ENCODE assay signal across 14 mouse cellular contexts in the genomic region with DNA sequence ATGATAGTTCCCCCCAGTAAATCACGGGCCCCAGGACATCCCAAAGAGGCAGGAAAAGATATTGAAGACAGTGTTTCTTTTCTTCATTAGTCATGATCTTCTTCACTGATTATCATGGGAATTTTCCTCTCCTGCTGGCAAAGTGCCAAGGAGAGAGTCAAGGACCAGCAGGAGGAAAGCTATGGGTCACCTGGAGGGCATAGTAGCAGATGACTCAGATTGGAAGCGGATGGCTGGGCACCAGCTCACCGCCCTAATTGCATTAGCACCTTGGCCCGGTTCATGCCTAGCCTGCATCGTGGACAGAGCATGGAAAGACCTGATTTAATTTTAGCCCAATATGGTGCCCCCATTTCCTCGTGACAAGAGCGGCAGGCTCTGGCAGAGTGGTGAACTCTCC.
DNase-seq lines count a peak whose midpoint lies in the region; ATAC-seq lines count a peak whose summit lies in the region.
"Had no signal": no experiment of that assay in that cellular context is flagged by ENCODE, and none has a peak within 500 bp of the region (broad histone marks: within the 10 kb centered on the region; RNA-seq: fewer than 3 reads in every experiment).

No protein-coding gene starts in this region.

- no peaks in the 10 kb centered on the region for H3K27me3 ChIP-seq in kidney, embryonic 14.5 days (ENCODE audit: control insufficient read depth, insufficient read depth, low read length)
- no peaks in the 10 kb centered on the region for H3K27me3 ChIP-seq in heart, embryonic 11.5 days (ENCODE audit: control insufficient read depth, insufficient read depth, low read length)
- H3K27me3 ChIP-seq: limb, embryonic 13.5 days had no signal

- WGBS in kidney, embryonic 14.5 days: 77% methylated on average over 7 of the region's 7 CpGs
- 77% methylated on average over 7 of the region's 7 CpGs for WGBS in heart, embryonic 11.5 days (ENCODE audit: insufficient replicate concordance)

- H3K4me1 ChIP-seq in kidney, embryonic 14.5 days (ENCODE audit: control insufficient read depth, insufficient read depth, low read length): no peaks in the 10 kb centered on the region
- H3K4me1 ChIP-seq in heart, embryonic 11.5 days (ENCODE audit: control insufficient read depth, insufficient read depth, low read length): no peaks in the 10 kb centered on the region
- H3K4me1 ChIP-seq: limb, embryonic 13.5 days; neural tube, embryonic 15.5 days had no signal

- no peak for ATAC-seq in kidney, embryonic 14.5 days (ENCODE audit: low FRiP score, low TSS enrichment)
- ATAC-seq in heart, embryonic 11.5 days (replicated peaks; ENCODE audit: insufficient number of reproducible peaks, low FRiP score, low TSS enrichment): no peak
- ATAC-seq: CD4-positive, CD25-positive, alpha-beta regulatory T cell, adult 4 months; forebrain, embryonic 16.5 days; inflammation-experienced regulatory T-cells, adult 6 months; liver, postnatal 0 days had no signal

- H3K36me3 ChIP-seq in kidney, embryonic 14.5 days (ENCODE audit: control insufficient read depth, insufficient read depth, low read length): no peaks in the 10 kb centered on the region
- H3K36me3 ChIP-seq in heart, embryonic 11.5 days (ENCODE audit: control insufficient read depth, insufficient read depth, low read length): no peaks in the 10 kb centered on the region
- H3K36me3 ChIP-seq: limb, embryonic 13.5 days; neural tube, embryonic 15.5 days had no signal

- no peak overlapping the region for H3K9ac ChIP-seq in kidney, embryonic 14.5 days (ENCODE audit: low read depth, low read length)
- H3K9ac ChIP-seq in heart, embryonic 11.5 days (ENCODE audit: low read depth, low read length): no peak overlapping the region
- H3K9ac ChIP-seq: limb, embryonic 13.5 days; liver, postnatal 0 days; neural tube, embryonic 15.5 days had no signal

- no peaks in the 10 kb centered on the region for H3K9me3 ChIP-seq in kidney, embryonic 14.5 days (ENCODE audit: control insufficient read depth, low read length)
- H3K9me3 ChIP-seq in heart, embryonic 11.5 days (replicated peaks; ENCODE audit: control insufficient read depth, low read length): no peaks in the 10 kb centered on the region
- H3K9me3 ChIP-seq: limb, embryonic 13.5 days; neural tube, embryonic 15.5 days had no signal

- H3K4me2 ChIP-seq in kidney, embryonic 14.5 days (replicated peaks; ENCODE audit: low read depth, low read length): no peak overlapping the region
- H3K4me2 ChIP-seq in heart, embryonic 11.5 days: no peak overlapping the region
- H3K4me2 ChIP-seq: limb, embryonic 13.5 days; neural tube, embryonic 15.5 days had no signal

- DNase-seq in kidney, adult 8-10 months: peak; percentile 13 to 15
- peak; percentile 64 for DNase-seq in adrenal gland, adult 2 months
- DNase-seq in cerebellum, adult 18-20 months: peak; percentile 79 to 84
- peak; percentile 42 for DNase-seq in kidney, postnatal 14 days
- DNase-seq in embryo, embryonic 10.5 days (ENCODE audit: low spot score): no peak
- DNase-seq: liver, postnatal 0 days; thymus, adult 2 months had no signal

- H3K27ac ChIP-seq in kidney, embryonic 14.5 days (ENCODE audit: low read depth, low read length): no peak overlapping the region
- no peak overlapping the region for H3K27ac ChIP-seq in heart, embryonic 11.5 days (ENCODE audit: low read depth, low read length)
- H3K27ac ChIP-seq: limb, embryonic 13.5 days; neural tube, embryonic 15.5 days had no signal

- no peak overlapping the region for H3K4me3 ChIP-seq in kidney, embryonic 14.5 days (ENCODE audit: low read length)
- no peak overlapping the region for H3K4me3 ChIP-seq in heart, embryonic 11.5 days (ENCODE audit: low read depth, low read length)
- H3K4me3 ChIP-seq: limb, embryonic 13.5 days; neural tube, embryonic 15.5 days had no signal
